Mouse (Mus musculus): Measurements from ENCODE around the gene Tcaf1. TPM values are rescaled to one million over a fixed set of nuclear protein-coding genes. Genes with fewer than 3 reads are reported as not detected.

Gene Tcaf1
- polyA plus RNA-seq (2012; rRNA removed), result 13.2 and 13.7 TPM in 2 replicates

DNA sequence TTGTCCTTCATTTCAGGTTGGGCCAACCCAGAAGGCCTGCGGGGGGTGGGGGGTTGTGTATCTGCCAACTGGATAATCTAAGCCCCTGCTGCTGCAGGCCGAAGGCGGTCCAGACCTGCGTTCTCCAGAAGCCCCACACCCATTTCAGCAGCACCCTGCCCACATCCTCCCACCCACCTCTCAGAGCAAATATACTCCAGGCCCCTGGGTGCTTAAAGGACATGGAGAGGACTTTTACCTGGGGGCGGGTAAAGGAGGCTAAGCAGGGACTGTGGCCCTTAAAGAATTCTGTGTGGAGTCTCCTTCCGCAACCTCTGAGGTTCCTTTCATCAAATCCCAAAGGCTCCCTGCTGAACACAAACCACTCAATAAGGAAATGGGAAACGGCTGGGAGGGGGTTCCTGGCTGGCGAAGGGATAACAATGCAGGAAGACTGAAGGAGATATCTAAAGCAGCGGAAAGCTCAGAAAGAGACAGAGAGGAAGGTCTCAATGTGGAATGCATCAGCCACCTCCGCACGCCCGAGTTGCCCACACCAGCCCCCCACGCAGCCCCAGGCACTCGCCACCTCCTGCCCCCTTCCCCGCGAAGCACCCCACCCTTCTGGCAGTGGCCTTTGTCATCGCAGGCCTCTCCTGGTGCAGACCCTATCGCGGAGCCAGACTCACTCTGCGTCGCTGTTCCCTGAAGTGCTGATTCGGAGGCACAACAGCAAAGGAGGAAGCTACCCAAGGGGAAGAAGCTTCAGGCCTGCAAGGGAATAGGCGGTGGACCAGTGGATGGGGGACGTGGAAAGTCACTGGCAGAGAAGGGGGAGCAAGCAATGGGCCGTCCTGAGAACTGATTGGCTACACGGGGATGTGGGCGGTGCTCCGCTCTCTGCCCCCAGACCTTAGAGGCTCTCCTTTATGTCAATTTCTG lies at the start of gene Tcaf1:
Gene Tcaf1, minus strand, starts transcription at position 798 of the 921 bp plus-strand sequence.
- no peaks in the 10 kb centered on the region for H3K4me1 ChIP-seq (ENCODE audit: control insufficient read depth, insufficient read depth, low read length)
- H3K27me3 ChIP-seq (replicated peaks; ENCODE audit: control insufficient read depth, insufficient read depth, low read length), result no peaks in the 10 kb centered on the region
- H3K36me3 ChIP-seq (ENCODE audit: control insufficient read depth, insufficient read depth, low read length), result no peaks in the 10 kb centered on the region
- WGBS, result 5% methylated on average over 28 of the region's 28 CpGs
- H3K27ac ChIP-seq (ENCODE audit: insufficient read depth, low read depth, low read length), result peak within 1 kb of the TSS; percentile 66
- H3K4me3 ChIP-seq (ENCODE audit: insufficient read depth, low read depth, low read length), result peak within 1 kb of the TSS; percentile 81
- no peak for TF ChIP-seq CTCF (conservative IDR thresholded peaks at IDR 0.05; ENCODE audit: insufficient read depth, insufficient read length, low read depth, low read length)
- no peak for TF ChIP-seq POLR2A (IDR thresholded peaks at IDR 0.05; ENCODE audit: low read depth, low read length)
- peak; percentile 79 for DNase-seq

DNA sequence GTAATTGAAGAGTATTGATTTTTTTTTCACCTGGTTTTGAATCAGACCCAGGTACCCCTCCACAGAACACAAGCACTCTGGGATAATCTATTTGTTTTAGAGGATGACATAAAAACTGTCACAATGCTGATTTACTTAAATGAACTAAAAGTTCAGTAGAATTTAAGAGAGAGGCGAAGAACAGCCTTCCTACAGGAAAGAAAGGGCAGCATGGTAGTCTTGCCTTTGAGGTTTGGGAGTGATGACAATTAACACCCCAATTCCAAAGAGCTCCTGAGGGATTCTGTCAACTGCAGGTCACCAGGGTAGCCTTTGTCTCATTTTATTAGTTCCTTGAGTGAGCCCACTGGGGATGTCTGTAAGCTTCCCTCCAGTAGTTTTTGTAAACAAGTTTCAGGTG lies 46.2 kb upstream of the Tcaf1 start, which contains the start of gene Olfr38:
Gene Olfr38, plus strand, starts transcription at position 301 of the 400 bp plus-strand sequence.
- no peak within 1 kb of the TSS for H3K4me3 ChIP-seq (ENCODE audit: insufficient read depth, low read depth, low read length)
- WGBS, result 51% methylated on average over 1 of the region's 1 CpGs

GRCm38 (mm10) chr6:42747846-42748245 lies 38.0 kb upstream of the Tcaf1 start:
- no peaks in the 10 kb centered on the region for H3K27me3 ChIP-seq (replicated peaks; ENCODE audit: control insufficient read depth, insufficient read depth, low read length)
- H3K4me1 ChIP-seq (ENCODE audit: control insufficient read depth, insufficient read depth, low read length), result no peaks in the 10 kb centered on the region
- no peak for DNase-seq
- TF ChIP-seq POLR2A (IDR thresholded peaks at IDR 0.05; ENCODE audit: low read depth, low read length), result no peak
- no peak for TF ChIP-seq CTCF (conservative IDR thresholded peaks at IDR 0.05; ENCODE audit: insufficient read depth, insufficient read length, low read depth, low read length)
- H3K27ac ChIP-seq (ENCODE audit: insufficient read depth, low read depth, low read length), result no peak overlapping the region
- no peak overlapping the region for H3K4me3 ChIP-seq (ENCODE audit: insufficient read depth, low read depth, low read length)
- no peaks in the 10 kb centered on the region for H3K36me3 ChIP-seq (ENCODE audit: control insufficient read depth, insufficient read depth, low read length)

More for the DNA sequence above, 46.2 kb upstream of the Tcaf1 start, which contains the start of gene Olfr38:
- no peak for TF ChIP-seq POLR2A (IDR thresholded peaks at IDR 0.05; ENCODE audit: low read depth, low read length)
- Histone ChIP-seq H3K27me3 (replicated peaks; ENCODE audit: control insufficient read depth, insufficient read depth, low read length) (no peaks in the 10 kb centered on the region), H3K36me3 (ENCODE audit: control insufficient read depth, insufficient read depth, low read length) (no peaks in the 10 kb centered on the region), H3K27ac (ENCODE audit: insufficient read depth, low read depth, low read length) (no peak within 1 kb of the TSS), H3K4me1 (ENCODE audit: control insufficient read depth, insufficient read depth, low read length) (no peaks in the 10 kb centered on the region)
- DNase-seq, result no peak

GRCm38 (mm10) chr6:42742303-42742702 lies 32.4 kb upstream of the Tcaf1 start:
- Histone ChIP-seq H3K36me3 (ENCODE audit: control insufficient read depth, insufficient read depth, low read length) (no peaks in the 10 kb centered on the region), H3K4me1 (ENCODE audit: control insufficient read depth, insufficient read depth, low read length) (no peaks in the 10 kb centered on the region), H3K27me3 (replicated peaks; ENCODE audit: control insufficient read depth, insufficient read depth, low read length) (no peaks in the 10 kb centered on the region; the same call in 1 of the 2 replicates), H3K4me3 (ENCODE audit: insufficient read depth, low read depth, low read length) (no peak overlapping the region), H3K27ac (ENCODE audit: insufficient read depth, low read depth, low read length) (no peak overlapping the region)
- DNase-seq, result no peak
- TF ChIP-seq POLR2A (IDR thresholded peaks at IDR 0.05; ENCODE audit: low read depth, low read length), result no peak
- no peak for TF ChIP-seq CTCF (conservative IDR thresholded peaks at IDR 0.05; ENCODE audit: insufficient read depth, insufficient read length, low read depth, low read length)
- WGBS, result 44% methylated on average over 5 of the region's 5 CpGs

DNA sequence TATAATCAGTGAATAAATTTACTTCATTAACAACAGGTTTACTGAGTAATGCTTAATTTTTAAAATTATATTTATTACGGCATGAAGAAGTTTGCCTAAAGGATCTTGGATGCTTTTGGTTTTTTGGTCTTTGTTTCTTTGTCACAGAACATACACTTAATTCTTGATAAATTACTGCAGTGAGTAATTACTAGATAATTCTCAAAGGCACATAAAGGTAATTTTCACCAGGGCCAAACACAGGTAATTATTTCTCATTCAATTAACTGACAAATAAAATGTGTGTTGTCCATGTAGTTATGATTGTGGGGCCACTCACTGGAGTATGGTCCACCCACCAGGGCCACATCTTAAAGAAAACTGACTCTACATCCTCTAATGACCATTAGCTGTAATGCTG lies 29.2 kb upstream of the Tcaf1 start, which contains the start of gene Olfr453:
Gene Olfr453, plus strand, starts transcription at position 301 of the 400 bp plus-strand sequence.
- H3K4me1 ChIP-seq (ENCODE audit: control insufficient read depth, insufficient read depth, low read length), result no peaks in the 10 kb centered on the region
- no peak for TF ChIP-seq CTCF (conservative IDR thresholded peaks at IDR 0.05; ENCODE audit: insufficient read depth, insufficient read length, low read depth, low read length)
- TF ChIP-seq POLR2A (IDR thresholded peaks at IDR 0.05; ENCODE audit: low read depth, low read length), result no peak
- no peak within 1 kb of the TSS for H3K4me3 ChIP-seq (ENCODE audit: insufficient read depth, low read depth, low read length)
- H3K27ac ChIP-seq (ENCODE audit: insufficient read depth, low read depth, low read length), result no peak within 1 kb of the TSS
- H3K36me3 ChIP-seq (ENCODE audit: control insufficient read depth, insufficient read depth, low read length), result no peaks in the 10 kb centered on the region
- H3K27me3 ChIP-seq (replicated peaks; ENCODE audit: control insufficient read depth, insufficient read depth, low read length), result no peaks in the 10 kb centered on the region; the same call in 1 of the 2 replicates
- no peak for DNase-seq
- 95% methylated on average over 1 of the region's 1 CpGs for WGBS

GRCm38 (mm10) chr6:42717973-42718372 lies 8.1 kb upstream of the Tcaf1 start:
- H3K4me3 ChIP-seq (ENCODE audit: insufficient read depth, low read depth, low read length), result no peak overlapping the region
- H3K36me3 ChIP-seq (ENCODE audit: control insufficient read depth, insufficient read depth, low read length), result no peaks in the 10 kb centered on the region
- no peaks in the 10 kb centered on the region for H3K4me1 ChIP-seq (ENCODE audit: control insufficient read depth, insufficient read depth, low read length)
- no peak for DNase-seq
- H3K27me3 ChIP-seq (replicated peaks; ENCODE audit: control insufficient read depth, insufficient read depth, low read length), result no peaks in the 10 kb centered on the region
- TF ChIP-seq POLR2A (IDR thresholded peaks at IDR 0.05; ENCODE audit: low read depth, low read length), result no peak
- no peak for TF ChIP-seq CTCF (conservative IDR thresholded peaks at IDR 0.05; ENCODE audit: insufficient read depth, insufficient read length, low read depth, low read length)
- no peak overlapping the region for H3K27ac ChIP-seq (ENCODE audit: insufficient read depth, low read depth, low read length)

DNA sequence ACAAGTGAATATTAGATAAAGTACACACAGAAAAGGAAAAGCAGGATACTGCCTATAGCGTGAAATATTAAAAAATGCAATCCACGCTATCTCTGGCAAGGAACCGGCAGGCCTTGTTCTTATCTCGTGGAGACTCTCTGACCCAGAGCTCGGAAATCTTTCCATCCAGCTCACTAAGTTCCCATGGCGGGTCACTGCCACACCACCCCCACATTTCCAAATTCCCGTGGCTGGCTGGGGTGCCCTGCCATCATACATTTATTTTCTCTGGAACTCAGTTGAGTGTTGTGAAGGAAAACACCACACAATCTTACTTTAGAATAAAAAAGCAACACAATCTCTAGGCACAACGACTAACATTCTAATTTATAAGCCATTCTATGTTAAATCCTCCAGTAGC lies 4.8 kb upstream of the Tcaf1 start:
- Histone ChIP-seq H3K4me3 (ENCODE audit: insufficient read depth, low read depth, low read length) (no peak overlapping the region), H3K27me3 (replicated peaks; ENCODE audit: control insufficient read depth, insufficient read depth, low read length) (no peaks in the 10 kb centered on the region), H3K4me1 (ENCODE audit: control insufficient read depth, insufficient read depth, low read length) (no peaks in the 10 kb centered on the region), H3K36me3 (ENCODE audit: control insufficient read depth, insufficient read depth, low read length) (no peaks in the 10 kb centered on the region), H3K27ac (ENCODE audit: insufficient read depth, low read depth, low read length) (no peak overlapping the region)
- DNase-seq, result no peak
- TF ChIP-seq POLR2A (IDR thresholded peaks at IDR 0.05; ENCODE audit: low read depth, low read length), result no peak
- TF ChIP-seq CTCF (conservative IDR thresholded peaks at IDR 0.05; ENCODE audit: insufficient read depth, insufficient read length, low read depth, low read length), result no peak
- WGBS, result 67% methylated on average over 8 of the region's 8 CpGs

All from kidney, adult 2 months (tissue).